Mouse (Mus musculus): ENCODE measurements around the gene Tns4. TPM values are rescaled to one million over a fixed set of nuclear protein-coding genes. Genes with fewer than 3 reads are reported as not detected.

Gene Tns4
- polyA plus RNA-seq, 1 experiment, result not detected

DNA sequence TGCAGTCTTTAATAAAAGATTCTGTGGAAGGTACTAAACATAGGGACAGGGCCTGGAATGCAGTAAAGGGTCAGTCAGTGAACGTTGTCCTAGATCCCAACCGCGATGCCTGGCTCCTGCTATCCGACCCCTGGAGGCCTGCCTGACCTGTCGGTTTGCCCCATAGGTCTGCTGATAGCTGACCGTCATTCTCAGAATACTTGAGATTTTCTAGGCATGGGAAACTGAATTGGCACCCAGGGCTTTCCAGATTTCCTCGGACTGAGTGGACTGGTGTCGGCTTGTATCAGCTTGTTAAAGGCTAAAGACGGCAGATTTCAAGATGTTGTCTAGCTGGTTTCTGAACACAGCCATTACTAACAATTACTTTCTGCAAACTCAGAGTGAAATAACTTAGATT lies 4.7 kb downstream of the Tns4 start:
- H3K4me3 ChIP-seq (ENCODE audit: insufficient read depth, low read depth, low read length), result no peak overlapping the region
- TF ChIP-seq POLR2A (IDR thresholded peaks at IDR 0.05; ENCODE audit: insufficient read depth, low read depth, low read length), result no peak
- TF ChIP-seq CTCF (IDR thresholded peaks at IDR 0.05; ENCODE audit: insufficient read depth, low read depth, low read length), result no peak
- no peak overlapping the region for H3K27ac ChIP-seq (ENCODE audit: insufficient read depth, low read depth, low read length)
- 88% methylated on average over 9 of the region's 9 CpGs for WGBS
- peaks cover 16% of the 10 kb centered on the region for H3K4me1 ChIP-seq (ENCODE audit: control insufficient read depth, insufficient read depth, low read length)

DNA sequence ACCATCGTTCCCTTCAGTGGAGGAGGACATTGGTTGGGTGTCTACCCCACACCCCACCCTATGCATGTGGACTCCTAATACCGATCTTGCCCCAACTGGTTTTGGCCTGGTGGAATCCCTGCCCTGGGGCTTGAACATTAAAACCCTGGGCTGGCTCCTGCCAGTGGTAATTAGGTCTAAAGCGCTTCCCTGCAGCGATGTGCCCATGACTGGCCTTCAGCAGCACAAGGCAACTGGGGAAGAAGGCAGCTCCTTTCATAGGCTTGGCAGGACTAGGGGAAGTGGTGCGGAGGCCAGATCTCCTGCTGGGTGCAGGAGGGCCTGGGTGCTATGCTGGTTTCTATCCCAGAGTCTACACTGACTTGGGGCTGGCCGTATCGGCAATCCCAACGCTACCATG lies 5.6 kb downstream of the Tns4 start:
- Histone ChIP-seq H3K4me3 (ENCODE audit: insufficient read depth, low read depth, low read length) (no peak overlapping the region), H3K4me1 (ENCODE audit: control insufficient read depth, insufficient read depth, low read length) (peaks cover 16% of the 10 kb centered on the region), H3K27ac (ENCODE audit: insufficient read depth, low read depth, low read length) (no peak overlapping the region)
- WGBS, result 84% methylated on average over 8 of the region's 8 CpGs
- no peak for TF ChIP-seq CTCF (IDR thresholded peaks at IDR 0.05; ENCODE audit: insufficient read depth, low read depth, low read length)
- no peak for TF ChIP-seq POLR2A (IDR thresholded peaks at IDR 0.05; ENCODE audit: insufficient read depth, low read depth, low read length)

GRCm38 (mm10) chr11:99082098-99082497 lies 7.0 kb downstream of the Tns4 start:
- TF ChIP-seq CTCF (IDR thresholded peaks at IDR 0.05; ENCODE audit: insufficient read depth, low read depth, low read length) (no peak), POLR2A (IDR thresholded peaks at IDR 0.05; ENCODE audit: insufficient read depth, low read depth, low read length) (no peak)
- 56% methylated on average over 8 of the region's 8 CpGs for WGBS
- Histone ChIP-seq H3K27ac (ENCODE audit: insufficient read depth, low read depth, low read length) (no peak overlapping the region), H3K4me1 (ENCODE audit: control insufficient read depth, insufficient read depth, low read length) (peaks cover 12% of the 10 kb centered on the region), H3K4me3 (ENCODE audit: insufficient read depth, low read depth, low read length) (no peak overlapping the region)

DNA sequence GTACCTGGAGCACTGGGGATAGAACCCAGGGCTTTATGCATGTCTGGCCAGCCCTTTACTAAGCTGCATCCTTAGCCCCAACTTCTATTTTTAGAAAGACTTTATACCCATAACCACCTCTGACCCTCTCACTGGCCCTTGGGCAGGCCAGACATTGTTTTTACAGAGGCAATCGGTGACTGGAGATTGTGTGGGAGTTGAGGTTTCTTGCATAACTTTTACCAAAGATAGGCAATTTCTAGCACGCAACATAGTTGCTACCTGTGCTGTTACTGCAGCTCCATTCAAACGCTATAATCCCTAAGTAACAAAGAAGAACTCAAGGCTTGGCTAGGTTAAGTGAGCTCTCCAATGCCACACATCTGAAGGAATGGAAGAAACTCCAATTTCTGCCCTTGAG lies 7.5 kb downstream of the Tns4 start:
- WGBS, result 81% methylated on average over 3 of the region's 3 CpGs
- TF ChIP-seq CTCF (IDR thresholded peaks at IDR 0.05; ENCODE audit: insufficient read depth, low read depth, low read length) (no peak), POLR2A (IDR thresholded peaks at IDR 0.05; ENCODE audit: insufficient read depth, low read depth, low read length) (no peak)
- no peak overlapping the region for H3K27ac ChIP-seq (ENCODE audit: insufficient read depth, low read depth, low read length)

DNA sequence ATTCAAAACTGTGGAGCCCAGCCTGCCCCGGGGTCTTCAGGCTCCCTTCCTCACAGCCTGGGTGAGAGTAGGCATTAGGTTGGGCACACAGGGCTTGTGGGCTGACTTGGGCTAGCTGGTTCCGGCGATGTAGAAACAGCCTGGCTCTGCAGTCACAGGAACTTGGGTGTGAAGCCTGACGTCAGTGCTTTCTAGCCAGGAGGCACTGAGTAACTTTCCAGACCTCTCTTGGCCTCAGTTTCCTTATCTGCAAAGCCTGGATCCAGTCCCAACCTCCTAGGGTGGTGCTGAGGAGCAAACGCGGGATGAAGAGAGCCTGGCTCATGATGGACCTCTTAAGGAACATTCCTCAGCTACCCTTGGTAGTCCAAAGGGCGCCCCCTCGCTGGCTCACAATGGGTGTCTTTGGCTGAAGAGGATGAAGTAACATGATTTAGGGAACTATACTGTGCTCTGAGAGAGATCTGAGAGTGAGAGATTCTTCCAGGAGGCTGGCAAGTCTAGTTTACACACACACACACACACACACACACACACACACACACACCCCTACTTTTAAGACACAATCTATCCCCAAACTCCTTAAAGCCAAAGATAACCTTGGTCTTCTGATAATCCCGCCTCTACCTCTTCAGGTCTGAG lies 8.1 kb downstream of the Tns4 start:
- no peak overlapping the region for H3K27ac ChIP-seq (ENCODE audit: insufficient read depth, low read depth, low read length)
- H3K4me1 ChIP-seq (ENCODE audit: control insufficient read depth, insufficient read depth, low read length), result peaks cover 12% of the 10 kb centered on the region
- TF ChIP-seq POLR2A (IDR thresholded peaks at IDR 0.05; ENCODE audit: insufficient read depth, low read depth, low read length) (no peak), CTCF (IDR thresholded peaks at IDR 0.05; ENCODE audit: insufficient read depth, low read depth, low read length) (no peak)
- H3K4me3 ChIP-seq (ENCODE audit: insufficient read depth, low read depth, low read length), result no peak overlapping the region
- 88% methylated on average over 9 of the region's 9 CpGs for WGBS

More for the DNA sequence above, 7.5 kb downstream of the Tns4 start:
- peaks cover 12% of the 10 kb centered on the region for H3K4me1 ChIP-seq (ENCODE audit: control insufficient read depth, insufficient read depth, low read length)
- H3K4me3 ChIP-seq (ENCODE audit: insufficient read depth, low read depth, low read length), result no peak overlapping the region

- TF ChIP-seq CTCF (IDR thresholded peaks at IDR 0.05; ENCODE audit: insufficient read depth, low read depth, low read length) (no peak), POLR2A (IDR thresholded peaks at IDR 0.05; ENCODE audit: insufficient read depth, low read depth, low read length) (no peak)
- peaks cover 11% of the 10 kb centered on the region for H3K4me1 ChIP-seq (ENCODE audit: control insufficient read depth, insufficient read depth, low read length)
- H3K27ac ChIP-seq (ENCODE audit: insufficient read depth, low read depth, low read length), result no peak overlapping the region
- no peak overlapping the region for H3K4me3 ChIP-seq (ENCODE audit: insufficient read depth, low read depth, low read length)
- 61% methylated on average over 8 of the region's 8 CpGs for WGBS
These were observed 11.2 kb downstream of the Tns4 start for GRCm38 (mm10) chr11:99077869-99078268.

DNA sequence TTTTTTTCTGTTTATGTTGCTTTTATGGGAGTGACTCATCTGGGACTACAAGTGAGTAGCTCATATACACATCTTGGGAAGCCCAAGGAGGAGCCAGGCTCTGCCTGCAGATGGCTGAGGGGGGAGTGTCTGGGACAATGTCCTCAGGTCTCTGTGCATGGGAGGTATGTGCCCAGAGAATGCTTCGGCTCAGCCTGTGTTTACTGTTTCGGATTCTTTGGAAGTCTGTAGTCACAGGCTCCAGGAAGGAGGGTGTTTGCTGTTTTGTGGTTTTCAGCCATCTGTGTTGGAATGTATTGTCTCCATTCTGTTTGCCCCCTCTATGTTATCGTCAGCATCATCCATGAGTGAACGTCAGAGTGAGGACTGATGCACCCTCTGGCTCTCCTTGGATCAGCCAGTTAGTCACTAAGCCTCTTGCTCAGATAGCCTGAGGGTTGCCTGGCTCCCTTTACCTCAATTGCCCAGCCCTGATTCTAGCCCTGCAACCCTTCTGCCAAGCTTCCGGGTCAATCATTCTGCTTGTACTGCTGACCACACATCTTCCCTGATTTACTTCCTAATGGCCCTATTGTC lies 12.3 kb downstream of the Tns4 start:
- TF ChIP-seq CTCF (IDR thresholded peaks at IDR 0.05; ENCODE audit: insufficient read depth, low read depth, low read length), result no peak
- TF ChIP-seq POLR2A (IDR thresholded peaks at IDR 0.05; ENCODE audit: insufficient read depth, low read depth, low read length), result no peak
- H3K4me3 ChIP-seq (ENCODE audit: insufficient read depth, low read depth, low read length), result no peak overlapping the region
- WGBS, result 74% methylated on average over 5 of the region's 5 CpGs
- no peak overlapping the region for H3K27ac ChIP-seq (ENCODE audit: insufficient read depth, low read depth, low read length)
- H3K4me1 ChIP-seq (ENCODE audit: control insufficient read depth, insufficient read depth, low read length), result peaks cover 5% of the 10 kb centered on the region; the same call in 1 of the 2 replicates

GRCm38 (mm10) chr11:99073781-99074180 lies 15.3 kb downstream of the Tns4 start:
- 77% methylated on average over 5 of the region's 5 CpGs for WGBS
- TF ChIP-seq POLR2A (IDR thresholded peaks at IDR 0.05; ENCODE audit: insufficient read depth, low read depth, low read length), result no peak
- TF ChIP-seq CTCF (IDR thresholded peaks at IDR 0.05; ENCODE audit: insufficient read depth, low read depth, low read length), result no peak
- Histone ChIP-seq H3K27ac (ENCODE audit: insufficient read depth, low read depth, low read length) (no peak overlapping the region), H3K4me3 (ENCODE audit: insufficient read depth, low read depth, low read length) (no peak overlapping the region), H3K4me1 (ENCODE audit: control insufficient read depth, insufficient read depth, low read length) (peaks cover 5% of the 10 kb centered on the region; the same call in 1 of the 2 replicates)

- Histone ChIP-seq H3K27ac (ENCODE audit: insufficient read depth, low read depth, low read length) (no peak overlapping the region), H3K4me1 (ENCODE audit: control insufficient read depth, insufficient read depth, low read length) (peaks cover 5% of the 10 kb centered on the region; the same call in 1 of the 2 replicates), H3K4me3 (ENCODE audit: insufficient read depth, low read depth, low read length) (no peak overlapping the region)
- TF ChIP-seq POLR2A (IDR thresholded peaks at IDR 0.05; ENCODE audit: insufficient read depth, low read depth, low read length), result no peak
- no peak for TF ChIP-seq CTCF (IDR thresholded peaks at IDR 0.05; ENCODE audit: insufficient read depth, low read depth, low read length)
- WGBS, result 78% methylated on average over 6 of the region's 6 CpGs
These were observed 17.2 kb downstream of the Tns4 start for GRCm38 (mm10) chr11:99071866-99072265.
